Mouse (Mus musculus): ENCODE results near the gene Samd10. TPM values are rescaled to one million over a fixed set of nuclear protein-coding genes. Genes with fewer than 3 reads are reported as not detected.
A peak's percentile ranks its signal among the peaks of the same experiment; 100 is the strongest.

Samd10 gene
- total RNA-seq, 4 experiments from 2014 or later = 14.1 to 17.8 (median 16.2) TPM

- peak; percentile 32 to 50 for DNase-seq (ENCODE audit: low spot score in 2 of 2)
Observed at GRCm38 (mm10) chr2:181592231-181593041, 6.6 kb downstream of the Samd10 start, which contains the start of gene Zfp512b. TSS of gene Zfp512b (minus strand) at chr2:181592803.

- DNase-seq (ENCODE audit: low spot score in 2 of 2) = peak in 1 of 2 experiments; percentile 13
Observed at GRCm38 (mm10) chr2:181591528-181592085, 7.4 kb downstream of the Samd10 start, which contains the start of gene Prpf6. TSS of gene Prpf6 (plus strand) at chr2:181591868.

GRCm38 (mm10) chr2:181590471-181590870 lies 8.5 kb downstream of the Samd10 start:
- DNase-seq (ENCODE audit: low spot score in 2 of 2) = no peak

- DNase-seq (ENCODE audit: low spot score in 2 of 2) = no peak
Observed at GRCm38 (mm10) chr2:181589732-181590105, 9.3 kb downstream of the Samd10 start.

- peak in 1 of 2 experiments; percentile 14 for DNase-seq (ENCODE audit: low spot score in 2 of 2)
Observed at GRCm38 (mm10) chr2:181589011-181589731, 9.8 kb downstream of the Samd10 start.

- peak in 1 of 2 experiments; percentile 9 for DNase-seq (ENCODE audit: low spot score in 2 of 2)
Observed at GRCm38 (mm10) chr2:181588229-181588780, 10.7 kb downstream of the Samd10 start.

- DNase-seq (ENCODE audit: low spot score in 2 of 2) = peak in 1 of 2 experiments; percentile 10
Observed at GRCm38 (mm10) chr2:181587796-181588195, 11.2 kb downstream of the Samd10 start.

- peak in 1 of 2 experiments; percentile 11 for DNase-seq (ENCODE audit: low spot score in 2 of 2)
Observed at GRCm38 (mm10) chr2:181586124-181586523, 12.9 kb downstream of the Samd10 start.

GRCm38 (mm10) chr2:181585506-181585905 lies 13.5 kb downstream of the Samd10 start:
- DNase-seq (ENCODE audit: low spot score in 2 of 2) = no peak

GRCm38 (mm10) chr2:181584411-181584942 lies 14.5 kb downstream of the Samd10 start, which contains the start of gene Uckl1:
TSS of gene Uckl1 (minus strand) at chr2:181584892.
- peak in 1 of 2 experiments; percentile 8 for DNase-seq (ENCODE audit: low spot score in 2 of 2)

- DNase-seq (ENCODE audit: low spot score in 2 of 2) = no peak
Observed at GRCm38 (mm10) chr2:181583460-181584257, 15.4 kb downstream of the Samd10 start.

- peak in 1 of 2 experiments; percentile 12 for DNase-seq (ENCODE audit: low spot score in 2 of 2)
Observed at GRCm38 (mm10) chr2:181582939-181583338, 16.1 kb downstream of the Samd10 start.

GRCm38 (mm10) chr2:181582358-181582757 lies 16.7 kb downstream of the Samd10 start:
- no peak for DNase-seq (ENCODE audit: low spot score in 2 of 2)

GRCm38 (mm10) chr2:181581402-181582120 lies 17.5 kb downstream of the Samd10 start:
- peak; percentile 79 to 88 for DNase-seq (ENCODE audit: low spot score in 2 of 2)

- peak; percentile 74 to 78 for DNase-seq (ENCODE audit: low spot score in 2 of 2)
Observed at GRCm38 (mm10) chr2:181581016-181581401, 18.0 kb downstream of the Samd10 start.

- DNase-seq (ENCODE audit: low spot score in 2 of 2) = no peak
Observed at GRCm38 (mm10) chr2:181580131-181580772, 18.8 kb downstream of the Samd10 start.

- DNase-seq (ENCODE audit: low spot score in 2 of 2) = no peak
Observed at GRCm38 (mm10) chr2:181579681-181580080, 19.3 kb downstream of the Samd10 start.

GRCm38 (mm10) chr2:181578790-181579618 lies 20.0 kb downstream of the Samd10 start:
- no peak for DNase-seq (ENCODE audit: low spot score in 2 of 2)
